Mouse (Mus musculus) E14TG2a.4 (cell line): ENCODE data around the gene Dync1i1.

Experiments used
- CTCF ChIP-seq: conservative IDR thresholded peaks from 2 replicates; pipeline ENCODE4 v1.5.1; 2014; ENCODE audit warnings: low read length
- POU5F1 ChIP-seq: IDR thresholded peaks from 2 replicates; pipeline ENCODE4 v1.6.1; 2014; ENCODE audit warnings: low read length, borderline replicate concordance

- TF ChIP-seq CTCF (no peak), POU5F1 (no peak)
These were observed 321.4 kb downstream of the Dync1i1 start for GRCm38 (mm10) chr6:6046729-6047424.
